Mouse (Mus musculus) hindbrain, postnatal 0 days (tissue): ENCODE results near the gene Vrk3. TPM values are rescaled to one million over a fixed set of nuclear protein-coding genes. Genes with fewer than 3 reads are reported as not detected.

Experiments used
- ATAC-seq: fragments of 200-750 bp; cut with Nextera tagmentation; 2 replicates; pipeline ENCODE4 v1.8.0; 2017; ENCODE audit warnings: mild to moderate bottlenecking, moderate TSS enrichment, moderate library complexity
- DNase-seq: peaks from one replicate; pipeline ENCODE4 v3.0.0-alpha.2; 2015; ENCODE audit warnings: low spot score
- H3K27ac ChIP-seq: fragments of 300-500 bp; sonication (generic); 2 replicates; pipeline ENCODE4 v1.5.1; 2014; ENCODE audit warnings: mild to moderate bottlenecking
- H3K27me3 ChIP-seq: fragments of 300-500 bp; sonication (generic); 2 replicates; pipeline ENCODE4 v1.6.1; 2014; ENCODE audit warnings: low read length, mixed read lengths; ENCODE audit not compliant: insufficient read depth
- H3K36me3 ChIP-seq: fragments of 300-500 bp; sonication (generic); 2 replicates; pipeline ENCODE4 v1.6.1; 2014; ENCODE audit warnings: low read length, mixed read lengths; ENCODE audit not compliant: insufficient read depth
- H3K4me1 ChIP-seq: fragments of 300-500 bp; sonication (generic); 2 replicates; pipeline ENCODE4 v1.6.1; 2014; ENCODE audit warnings: antibody characterized with exemption, low read length, mixed read lengths; ENCODE audit not compliant: insufficient read depth
- H3K4me2 ChIP-seq: fragments of 300-500 bp; sonication (generic); 2 replicates; pipeline ENCODE4 v1.6.1; 2014; ENCODE audit warnings: low read depth, mild to moderate bottlenecking, low read length, moderate library complexity, mixed read lengths
- H3K4me3 ChIP-seq: fragments of 300-500 bp; sonication (generic); 2 replicates; pipeline ENCODE4 v1.5.1; 2014; ENCODE audit warnings: low read length
- H3K9ac ChIP-seq: fragments of 300-500 bp; sonication (generic); replicated peaks from 2 replicates; pipeline ENCODE4 v1.6.1; 2014; ENCODE audit warnings: mild to moderate bottlenecking, low read length, moderate library complexity, mixed read lengths
- H3K9me3 ChIP-seq: fragments of 300-500 bp; sonication (generic); 2 replicates; pipeline ENCODE4 v1.6.1; 2016; ENCODE audit warnings: low read length, mixed read lengths
- CTCF ChIP-seq: IDR thresholded peaks from 2 replicates; pipeline ENCODE4 v1.5.1; 2016; ENCODE audit warnings: antibody characterized with exemption, control low read depth, low read depth
- WGBS: fragments of 180-500 bp; shearing (Covaris S2); extraction: QIAGEN DNeasy Blood & Tissue Kit; methylation state at CpG from one replicate; pipeline ENCODE4 v1.1.7; 2014; 5-methylcytosine and 5-hydroxymethylcytosine counted together
- polyA plus RNA-seq: library from polyadenylated mRNA; unstranded; fragments of >200 nt; fragmentation: Nextera tagmentation; extraction: Ambion mirVana; gene quantifications from 2 replicates; pipeline ENCODE4 v1.2.1, GENCODE M21; 2015
- total RNA-seq: library from RNA; depleted of rRNA; stranded (reverse); fragments of >200 nt; gene quantifications from 2 replicates; pipeline ENCODE4 v1.2.3, GENCODE M21; 2014

The Vrk3 gene
- total and polyA plus RNA-seq, 2 experiments from 2014 or later = 25.3 to 28.2 TPM

DNA sequence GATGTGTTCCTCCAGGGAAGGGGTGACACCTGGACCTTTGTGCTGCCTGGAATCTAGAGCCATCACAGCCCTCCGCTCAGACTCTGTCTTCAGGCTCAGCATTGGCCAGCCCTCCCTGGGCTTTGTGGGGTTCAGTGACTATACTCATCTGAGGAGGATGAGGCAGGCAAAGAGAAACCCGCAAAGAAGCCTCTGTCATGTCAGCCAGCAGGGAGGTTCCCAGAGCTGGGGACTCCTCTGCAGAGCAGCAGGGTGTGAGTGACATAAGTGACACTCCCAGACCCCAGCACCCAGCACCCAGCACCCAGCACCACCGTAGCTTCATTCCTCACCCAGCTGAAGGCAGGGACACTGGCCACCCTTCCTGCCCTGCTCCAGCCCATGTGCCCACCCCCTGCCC, 41.3 kb downstream of the Vrk3 start:
- no peak for ATAC-seq
- no peak for TF ChIP-seq CTCF
- H3K4me3 ChIP-seq = no peak overlapping the region
- H3K4me2 ChIP-seq = no peak overlapping the region
- no peak overlapping the region for H3K27ac ChIP-seq
- H3K4me1 ChIP-seq = no peaks in the 10 kb centered on the region
- no peaks in the 10 kb centered on the region for H3K36me3 ChIP-seq
- DNase-seq = no peak
- WGBS = 65% methylated on average over 3 of the region's 3 CpGs
- no peaks in the 10 kb centered on the region for H3K9me3 ChIP-seq
- no peaks in the 10 kb centered on the region for H3K27me3 ChIP-seq
- no peak overlapping the region for H3K9ac ChIP-seq

DNA sequence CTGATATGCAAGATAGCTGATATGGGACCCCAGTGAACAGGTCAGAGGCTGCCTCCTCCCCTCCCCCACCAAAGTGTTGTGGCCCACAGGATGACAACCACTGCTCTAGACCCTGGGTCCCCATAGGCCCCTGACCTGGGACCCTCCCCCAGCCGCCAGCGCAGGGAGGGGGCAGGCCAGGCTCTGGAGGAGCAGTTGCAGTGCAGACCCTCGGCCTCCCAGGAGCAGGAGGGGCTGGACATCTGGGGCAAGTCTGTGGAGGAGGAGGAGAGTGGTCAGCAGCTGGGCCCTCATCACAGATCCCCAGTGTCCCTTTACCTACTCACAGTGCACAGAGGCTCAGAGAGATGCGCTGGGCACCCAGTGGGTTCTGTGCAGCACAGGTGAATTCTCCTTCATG, 41.9 kb downstream of the Vrk3 start:
- Histone ChIP-seq H3K4me2 (no peak overlapping the region), H3K4me3 (no peak overlapping the region), H3K36me3 (no peaks in the 10 kb centered on the region), H3K9me3 (no peaks in the 10 kb centered on the region), H3K9ac (no peak overlapping the region), H3K27ac (no peak overlapping the region), H3K4me1 (no peaks in the 10 kb centered on the region), H3K27me3 (no peaks in the 10 kb centered on the region)
- ATAC-seq (no peak), DNase-seq (no peak)
- 60% methylated on average over 4 of the region's 4 CpGs for WGBS
- TF ChIP-seq CTCF = no peak

DNA sequence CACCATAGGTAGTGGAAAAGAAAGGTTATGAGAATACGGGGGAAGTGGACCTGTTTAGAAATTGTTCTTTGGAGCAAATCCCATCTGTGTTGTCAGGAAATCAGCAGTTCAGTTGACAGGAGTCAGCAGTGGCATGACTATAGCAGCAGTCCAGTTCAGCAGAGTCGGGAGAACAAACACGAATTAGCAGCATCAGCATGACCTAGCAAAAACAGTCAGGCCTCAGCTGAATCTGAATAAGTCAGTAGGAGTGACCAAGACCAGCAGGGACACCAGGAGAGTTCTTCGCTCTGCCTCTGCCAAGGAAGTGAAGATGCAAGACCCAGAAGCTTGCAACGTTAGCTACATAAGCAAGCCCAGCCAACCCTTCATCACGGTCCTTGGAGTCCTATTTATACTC, 44.6 kb downstream of the Vrk3 start:
- 79% methylated on average over 6 of the region's 6 CpGs for WGBS
- H3K4me1 ChIP-seq = no peaks in the 10 kb centered on the region
- no peaks in the 10 kb centered on the region for H3K27me3 ChIP-seq
- no peak for ATAC-seq
- no peak for TF ChIP-seq CTCF
- no peak overlapping the region for H3K9ac ChIP-seq
- no peak overlapping the region for H3K27ac ChIP-seq
- no peak overlapping the region for H3K4me2 ChIP-seq
- no peaks in the 10 kb centered on the region for H3K9me3 ChIP-seq
- no peak overlapping the region for H3K4me3 ChIP-seq
- DNase-seq = no peak
- no peaks in the 10 kb centered on the region for H3K36me3 ChIP-seq

DNA sequence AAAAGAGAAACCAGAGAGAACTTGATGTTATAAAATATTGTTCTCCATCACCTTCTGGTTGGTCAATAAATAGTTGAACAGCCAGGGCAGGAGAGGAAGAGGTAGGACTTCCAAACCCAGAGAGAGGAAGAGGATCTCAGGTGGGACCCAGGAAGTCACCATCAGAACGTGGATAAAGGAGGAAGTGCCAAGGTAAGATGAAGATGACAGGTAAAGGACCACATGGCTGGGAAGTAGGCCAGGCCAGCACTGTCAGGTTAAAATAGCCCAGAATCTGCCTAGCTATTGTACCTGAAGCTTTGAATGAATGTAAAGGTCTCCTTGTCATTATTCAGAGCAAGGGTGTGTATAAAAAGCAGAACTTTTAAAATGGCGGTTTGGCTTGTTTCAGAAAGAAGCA, 60.7 kb downstream of the Vrk3 start:
- WGBS = 85% methylated on average over 2 of the region's 2 CpGs
- H3K9me3 ChIP-seq = no peaks in the 10 kb centered on the region
- no peak for TF ChIP-seq CTCF
- no peak overlapping the region for H3K27ac ChIP-seq
- no peaks in the 10 kb centered on the region for H3K36me3 ChIP-seq
- H3K9ac ChIP-seq = no peak overlapping the region
- H3K4me3 ChIP-seq = no peak overlapping the region
- DNase-seq (no peak), ATAC-seq (no peak)
- H3K27me3 ChIP-seq = no peaks in the 10 kb centered on the region
- no peaks in the 10 kb centered on the region for H3K4me1 ChIP-seq
- H3K4me2 ChIP-seq = no peak overlapping the region

DNA sequence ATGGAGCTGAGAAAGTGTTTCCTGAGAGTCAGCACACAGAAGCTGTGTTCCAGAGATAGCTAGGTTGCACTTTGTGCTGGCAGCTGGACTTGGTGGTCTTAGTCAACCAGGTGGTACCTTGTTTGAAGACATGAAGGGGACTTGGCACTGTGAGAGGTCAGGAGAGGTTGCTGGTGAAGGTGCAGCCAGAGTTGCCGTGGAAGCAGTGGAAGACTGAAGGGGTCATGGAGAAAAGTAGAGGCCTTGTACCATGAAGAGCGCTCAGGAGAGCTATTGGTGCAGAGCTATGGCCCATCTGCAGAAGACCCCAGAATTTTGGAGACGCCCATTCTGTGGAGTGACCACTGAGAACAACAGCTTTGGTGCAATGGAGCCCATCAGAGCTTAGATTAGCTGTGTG, 61.3 kb downstream of the Vrk3 start:
- H3K9me3 ChIP-seq = no peaks in the 10 kb centered on the region
- no peak overlapping the region for H3K9ac ChIP-seq
- DNase-seq = no peak
- H3K4me2 ChIP-seq = no peak overlapping the region
- WGBS = 87% methylated on average over 3 of the region's 3 CpGs
- no peak for TF ChIP-seq CTCF
- H3K27ac ChIP-seq = no peak overlapping the region
- no peaks in the 10 kb centered on the region for H3K4me1 ChIP-seq
- no peaks in the 10 kb centered on the region for H3K36me3 ChIP-seq
- H3K27me3 ChIP-seq = no peaks in the 10 kb centered on the region
- H3K4me3 ChIP-seq = no peak overlapping the region
- no peak for ATAC-seq

DNA sequence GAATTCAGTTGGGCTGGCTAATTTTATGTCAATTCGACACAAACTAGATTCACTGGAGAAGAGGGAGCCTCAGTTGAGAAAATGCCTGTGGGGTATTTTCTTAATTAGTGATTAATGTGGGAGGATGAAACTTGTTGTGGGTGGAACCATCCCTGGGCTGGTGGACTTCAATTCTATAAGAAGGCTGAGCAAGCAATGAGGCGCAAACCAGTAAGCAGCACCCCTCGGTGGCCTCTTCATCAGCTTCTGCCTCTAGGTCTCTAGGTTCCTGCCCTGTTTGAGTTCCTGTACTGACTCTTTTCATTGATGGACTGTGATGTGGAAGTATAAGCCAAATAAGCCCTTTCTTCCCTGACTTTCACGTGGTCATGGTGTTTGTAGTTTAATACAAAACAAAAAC, 62.2 kb downstream of the Vrk3 start:
- H3K4me2 ChIP-seq = no peak overlapping the region
- H3K27me3 ChIP-seq = no peaks in the 10 kb centered on the region
- 0 out of 2 replicates have a peak, but pooled peaks cover 3% of the 10 kb centered on the region for H3K4me1 ChIP-seq
- no peak for ATAC-seq
- no peak for TF ChIP-seq CTCF
- no peak for DNase-seq
- no peak overlapping the region for H3K4me3 ChIP-seq
- no peaks in the 10 kb centered on the region for H3K36me3 ChIP-seq
- no peaks in the 10 kb centered on the region for H3K9me3 ChIP-seq
- H3K9ac ChIP-seq = no peak overlapping the region
- H3K27ac ChIP-seq = no peak overlapping the region
- WGBS = 80% methylated on average over 4 of the region's 4 CpGs

DNA sequence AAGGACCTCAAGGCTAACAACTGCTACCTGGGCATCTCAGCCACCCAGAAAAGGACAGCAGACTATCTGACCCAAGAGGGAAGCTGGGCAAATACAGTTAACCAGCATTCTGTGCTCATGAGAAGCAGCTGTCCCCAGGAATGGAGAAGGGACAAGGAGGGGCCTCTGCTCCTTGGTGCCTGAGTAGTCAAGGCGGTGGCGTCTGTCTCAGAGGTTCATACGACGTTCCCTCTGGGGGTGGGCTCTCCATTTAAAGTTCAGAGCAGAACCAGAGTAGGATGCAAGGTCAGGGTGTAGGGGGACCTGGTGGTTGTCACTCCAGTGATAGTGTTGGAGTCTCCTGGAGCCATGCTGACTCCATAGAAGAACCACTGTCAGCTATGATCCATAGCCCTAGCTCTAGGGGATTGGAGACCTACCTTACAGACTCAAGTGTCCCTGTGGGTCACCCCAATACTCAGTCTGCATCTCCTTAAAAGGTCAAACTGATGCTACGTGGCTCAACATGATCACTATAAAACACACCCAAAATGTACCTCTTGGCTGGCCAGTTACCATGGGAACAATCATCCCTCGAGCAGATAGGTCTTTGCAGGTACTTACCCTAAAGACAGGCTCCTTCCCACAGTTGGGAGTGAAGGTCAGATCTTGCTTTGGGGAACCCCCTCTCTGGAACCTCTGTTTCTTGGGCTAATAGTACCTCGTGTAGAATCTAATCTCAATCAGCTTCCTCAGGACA, 62.8 kb downstream of the Vrk3 start:
- 92% methylated on average over 7 of the region's 7 CpGs for WGBS
- no peaks in the 10 kb centered on the region for H3K27me3 ChIP-seq
- no peak for ATAC-seq
- no peak for TF ChIP-seq CTCF
- no peak overlapping the region for H3K27ac ChIP-seq
- 0 out of 2 replicates have a peak, but pooled peaks cover 3% of the 10 kb centered on the region for H3K4me1 ChIP-seq
- H3K36me3 ChIP-seq = no peaks in the 10 kb centered on the region
- no peaks in the 10 kb centered on the region for H3K9me3 ChIP-seq
- H3K4me2 ChIP-seq = no peak overlapping the region
- no peak overlapping the region for H3K4me3 ChIP-seq
- no peak for DNase-seq
- H3K9ac ChIP-seq = no peak overlapping the region
